Mouse (Mus musculus) lung, embryonic 15.5 days (tissue): ENCODE measurements around the gene Acvr1c. TPM values are rescaled to one million over a fixed set of nuclear protein-coding genes. Genes with fewer than 3 reads are reported as not detected.

Source experiments
- ATAC-seq: fragments of 200-750 bp; cut with Nextera tagmentation; 2 replicates; pipeline ENCODE4 v1.8.0; 2017; ENCODE audit warnings: moderate number of reproducible peaks, borderline replicate concordance; ENCODE audit not compliant: low FRiP score, low TSS enrichment; ENCODE audit errors: extremely low read depth
- H3K27ac ChIP-seq: fragments of 300-500 bp; sonication (generic); 2 replicates; pipeline ENCODE4 v1.5.1; 2015; ENCODE audit warnings: moderate library complexity, mild to moderate bottlenecking, inconsistent platforms
- H3K27me3 ChIP-seq: fragments of 300-500 bp; sonication (generic); 2 replicates; pipeline ENCODE4 v1.6.1; 2015; ENCODE audit warnings: inconsistent platforms
- H3K36me3 ChIP-seq: fragments of 300-500 bp; sonication (generic); 2 replicates; pipeline ENCODE4 v1.6.1; 2015; ENCODE audit warnings: inconsistent platforms
- H3K4me1 ChIP-seq: fragments of 300-500 bp; sonication (generic); 2 replicates; pipeline ENCODE4 v1.6.1; 2015; ENCODE audit warnings: inconsistent platforms
- H3K4me2 ChIP-seq: fragments of 300-500 bp; sonication (generic); 2 replicates; pipeline ENCODE4 v1.6.1; 2015; ENCODE audit warnings: inconsistent platforms, mild to moderate bottlenecking, moderate library complexity
- H3K4me3 ChIP-seq: fragments of 300-500 bp; sonication (generic); 2 replicates; pipeline ENCODE4 v1.5.1; 2015; ENCODE audit warnings: mild to moderate bottlenecking, inconsistent platforms
- H3K9ac ChIP-seq: fragments of 300-500 bp; sonication (generic); 2 replicates; pipeline ENCODE4 v1.6.1; 2015; ENCODE audit warnings: inconsistent platforms
- H3K9me3 ChIP-seq: fragments of 300-500 bp; sonication (generic); 2 replicates; pipeline ENCODE4 v1.6.1; 2016; ENCODE audit warnings: inconsistent platforms
- WGBS: fragments of 180-500 bp; shearing (Covaris S2); methylation state at CpG from one replicate; pipeline ENCODE4 v1.1.7; 2015; 5-methylcytosine and 5-hydroxymethylcytosine counted together
- polyA plus RNA-seq: library from polyadenylated mRNA; unstranded; fragments of >200 nt; fragmentation: Nextera tagmentation; extraction: Ambion mirVana; gene quantifications from 2 replicates; pipeline ENCODE4 v1.2.1, GENCODE M21; 2015

Acvr1c gene
- 1.4 and 1.6 TPM in 2 replicates for polyA plus RNA-seq

GRCm38 (mm10) chr2:58357414-58358131 is at the start of gene Acvr1c:
Gene Acvr1c, minus strand, starts transcription at chr2:58357895.
- H3K9ac ChIP-seq: peak within 1 kb of the TSS; percentile 14
- H3K4me2 ChIP-seq: peak within 1 kb of the TSS; percentile 88
- ATAC-seq: peak; percentile 88
- H3K27me3 ChIP-seq: peaks cover 23% of the 10 kb centered on the region
- H3K4me1 ChIP-seq: peaks cover 9% of the 10 kb centered on the region; the same call in 1 of the 2 replicates
- H3K9me3 ChIP-seq: no peaks in the 10 kb centered on the region
- no peaks in the 10 kb centered on the region for H3K36me3 ChIP-seq
- no peak within 1 kb of the TSS for H3K27ac ChIP-seq
- under 1% methylated on average over 62 of the region's 65 CpGs for WGBS
- H3K4me3 ChIP-seq: peak within 1 kb of the TSS; percentile 48

DNA sequence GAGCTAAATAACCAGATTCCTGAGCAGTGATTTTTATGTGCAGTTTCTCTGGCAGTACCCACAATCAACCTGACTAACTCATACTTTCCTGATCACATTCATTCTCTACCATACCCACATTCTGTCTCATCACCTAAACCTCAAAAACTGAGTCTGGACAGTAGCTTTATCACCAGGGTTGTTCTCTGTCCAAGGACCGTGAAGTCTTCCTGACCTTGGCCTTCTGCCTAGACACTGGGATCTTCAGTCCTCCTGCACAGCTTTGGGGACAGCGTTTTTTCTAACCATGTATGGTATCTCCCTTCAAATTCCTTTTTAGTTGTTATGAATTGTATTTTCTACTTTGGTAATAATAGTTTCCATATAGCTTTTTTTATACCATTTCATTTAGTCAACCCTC is 45.8 kb upstream of the Acvr1c start:
- no peak overlapping the region for H3K4me2 ChIP-seq
- ATAC-seq: no peak
- no peaks in the 10 kb centered on the region for H3K27me3 ChIP-seq
- no peaks in the 10 kb centered on the region for H3K9me3 ChIP-seq
- no peak overlapping the region for H3K9ac ChIP-seq
- H3K27ac ChIP-seq: no peak overlapping the region
- no peaks in the 10 kb centered on the region for H3K36me3 ChIP-seq
- WGBS: 70% methylated on average over 2 of the region's 2 CpGs
- H3K4me3 ChIP-seq: no peak overlapping the region
- H3K4me1 ChIP-seq: no peaks in the 10 kb centered on the region

DNA sequence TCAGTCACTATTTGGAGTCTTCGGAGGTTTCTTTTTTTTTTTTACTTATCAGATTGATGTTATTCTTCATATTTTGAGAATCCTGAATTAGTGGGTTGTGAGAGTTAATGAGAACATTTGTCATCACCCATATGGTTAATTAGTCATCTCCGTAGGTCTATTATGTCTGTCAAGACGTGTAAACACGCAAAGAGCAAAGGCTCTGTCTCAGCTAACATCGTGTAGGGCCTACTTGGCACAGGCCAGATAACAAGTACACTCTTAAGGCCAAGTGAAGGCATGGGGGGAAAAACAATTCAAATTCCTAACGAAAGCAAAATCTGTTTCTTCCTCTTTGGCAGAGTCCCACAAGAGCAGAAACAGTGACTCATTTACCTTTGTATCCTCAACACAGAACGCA is 30.9 kb upstream of the Acvr1c start:
- no peaks in the 10 kb centered on the region for H3K4me1 ChIP-seq
- 67% methylated on average over 7 of the region's 7 CpGs for WGBS
- no peak for ATAC-seq

GRCm38 (mm10) chr2:58380020-58380419 is 22.3 kb upstream of the Acvr1c start:
- H3K36me3 ChIP-seq: no peaks in the 10 kb centered on the region
- H3K9ac ChIP-seq: no peak overlapping the region
- no peak overlapping the region for H3K4me3 ChIP-seq
- ATAC-seq: no peak
- H3K27me3 ChIP-seq: no peaks in the 10 kb centered on the region
- 64% methylated on average over 5 of the region's 5 CpGs for WGBS
- no peaks in the 10 kb centered on the region for H3K9me3 ChIP-seq
- H3K27ac ChIP-seq: no peak overlapping the region
- no peak overlapping the region for H3K4me2 ChIP-seq
- no peaks in the 10 kb centered on the region for H3K4me1 ChIP-seq

More for the DNA sequence above, 30.9 kb upstream of the Acvr1c start:
- Histone ChIP-seq H3K9ac (no peak overlapping the region), H3K27me3 (no peaks in the 10 kb centered on the region), H3K4me3 (no peak overlapping the region), H3K4me2 (no peak overlapping the region), H3K9me3 (no peaks in the 10 kb centered on the region), H3K36me3 (no peaks in the 10 kb centered on the region), H3K27ac (no peak overlapping the region)

GRCm38 (mm10) chr2:58379475-58379874 is 21.8 kb upstream of the Acvr1c start:
- H3K4me1 ChIP-seq: no peaks in the 10 kb centered on the region
- H3K4me2 ChIP-seq: no peak overlapping the region
- ATAC-seq: no peak
- H3K27me3 ChIP-seq: no peaks in the 10 kb centered on the region
- no peaks in the 10 kb centered on the region for H3K36me3 ChIP-seq
- H3K27ac ChIP-seq: no peak overlapping the region
- H3K9me3 ChIP-seq: no peaks in the 10 kb centered on the region
- H3K4me3 ChIP-seq: no peak overlapping the region
- H3K9ac ChIP-seq: no peak overlapping the region
- 68% methylated on average over 1 of the region's 1 CpGs for WGBS

- WGBS: 66% methylated on average over 9 of the region's 9 CpGs
- no peak for ATAC-seq
- Histone ChIP-seq H3K27me3 (no peaks in the 10 kb centered on the region), H3K27ac (no peak overlapping the region), H3K4me3 (no peak overlapping the region), H3K36me3 (no peaks in the 10 kb centered on the region), H3K9me3 (no peaks in the 10 kb centered on the region), H3K4me2 (no peak overlapping the region), H3K4me1 (no peaks in the 10 kb centered on the region), H3K9ac (no peak overlapping the region)
Observed at GRCm38 (mm10) chr2:58377417-58378130, 19.9 kb upstream of the Acvr1c start.

GRCm38 (mm10) chr2:58366196-58366595 is 8.5 kb upstream of the Acvr1c start:
- ATAC-seq: no peak
- H3K4me3 ChIP-seq: no peak overlapping the region
- H3K36me3 ChIP-seq: no peaks in the 10 kb centered on the region
- H3K4me1 ChIP-seq: no peaks in the 10 kb centered on the region
- H3K4me2 ChIP-seq: no peak overlapping the region
- H3K9ac ChIP-seq: no peak overlapping the region
- WGBS: 70% methylated on average over 3 of the region's 3 CpGs
- H3K27me3 ChIP-seq: no peaks in the 10 kb centered on the region
- H3K27ac ChIP-seq: no peak overlapping the region
- H3K9me3 ChIP-seq: no peaks in the 10 kb centered on the region

GRCm38 (mm10) chr2:58361361-58362046 is 3.8 kb upstream of the Acvr1c start:
- WGBS: 90% methylated on average over 3 of the region's 3 CpGs
- H3K4me2 ChIP-seq: no peak overlapping the region
- peaks cover 18% of the 10 kb centered on the region for H3K27me3 ChIP-seq
- H3K27ac ChIP-seq: no peak overlapping the region
- no peak overlapping the region for H3K9ac ChIP-seq
- no peak for ATAC-seq
- H3K4me3 ChIP-seq: no peak overlapping the region
- H3K36me3 ChIP-seq: no peaks in the 10 kb centered on the region
- H3K9me3 ChIP-seq: no peaks in the 10 kb centered on the region
- peaks cover 9% of the 10 kb centered on the region; the same call in 1 of the 2 replicates for H3K4me1 ChIP-seq

DNA sequence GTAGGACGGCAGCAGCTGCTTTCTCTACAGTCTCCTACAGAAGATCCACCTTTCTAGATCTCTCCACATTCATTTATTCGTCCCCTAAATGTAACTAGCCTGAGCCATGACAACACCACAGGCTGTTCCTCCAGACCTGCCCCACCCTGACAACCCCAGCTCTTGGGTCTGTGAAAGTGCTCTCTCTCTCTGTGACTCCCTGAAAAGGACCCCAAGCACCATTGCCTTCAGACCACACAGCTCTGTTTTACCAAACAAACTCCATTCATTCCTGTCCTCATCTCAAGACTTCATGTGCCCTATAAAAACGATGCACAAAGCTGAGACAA is 401 bp upstream of the Acvr1c start:
- Histone ChIP-seq H3K9me3 (no peaks in the 10 kb centered on the region), H3K4me3 (peak overlapping the region; percentile 48), H3K9ac (no peak overlapping the region), H3K4me1 (peaks cover 9% of the 10 kb centered on the region; the same call in 1 of the 2 replicates), H3K27ac (no peak overlapping the region), H3K4me2 (peak overlapping the region; percentile 88), H3K27me3 (peaks cover 23% of the 10 kb centered on the region), H3K36me3 (no peaks in the 10 kb centered on the region)
- WGBS: 11% methylated on average over 3 of the region's 3 CpGs
- 0 out of 2 replicates have a peak, but pooled peaks have one; percentile 2 for ATAC-seq

DNA sequence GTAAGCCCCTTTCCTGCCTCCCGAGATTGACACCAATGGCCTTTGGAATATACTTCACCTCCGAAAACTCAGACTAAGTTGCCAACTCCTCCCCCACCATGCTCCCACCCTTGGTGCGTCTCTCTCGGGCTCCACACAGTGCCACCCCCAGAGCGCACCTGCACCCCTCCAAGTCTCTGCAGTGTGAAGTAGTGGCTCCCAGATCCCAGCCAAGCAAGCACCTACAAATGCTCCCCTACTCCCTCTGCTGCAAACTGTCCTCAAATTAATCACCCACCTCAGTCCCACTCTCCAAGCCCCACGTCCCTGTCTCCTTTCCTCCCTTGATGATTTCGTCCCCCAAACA is 654 bp downstream of the Acvr1c start:
- Histone ChIP-seq H3K36me3 (no peaks in the 10 kb centered on the region), H3K4me2 (peak overlapping the region; percentile 88), H3K9ac (peak overlapping the region; percentile 14; the same call in 1 of the 2 replicates), H3K9me3 (no peaks in the 10 kb centered on the region), H3K4me1 (peaks cover 9% of the 10 kb centered on the region; the same call in 1 of the 2 replicates), H3K27me3 (peaks cover 23% of the 10 kb centered on the region), H3K4me3 (peak overlapping the region; percentile 48), H3K27ac (no peak overlapping the region)
- under 1% methylated on average over 7 of the region's 7 CpGs for WGBS
- peak; percentile 43; the same call in 1 of the 2 replicates for ATAC-seq

DNA sequence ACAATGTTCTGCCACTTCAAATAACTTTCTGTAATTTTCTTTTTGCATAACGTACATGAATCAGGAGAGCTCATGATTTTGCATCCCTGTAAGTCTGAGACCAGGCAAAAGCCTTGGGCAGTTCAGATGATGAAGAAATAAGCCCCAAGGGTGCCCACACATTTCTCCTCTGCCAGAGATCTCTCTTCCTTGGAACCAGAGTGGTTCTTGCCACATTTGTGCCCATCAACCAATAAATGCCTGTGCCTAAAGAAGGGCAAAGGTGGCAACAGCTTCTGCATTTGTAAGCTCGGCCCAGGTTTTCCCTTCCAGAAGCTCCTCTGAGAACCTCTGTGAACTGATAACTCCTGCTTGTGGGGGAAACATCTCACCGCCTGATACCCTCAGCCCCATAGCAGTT is 3.3 kb downstream of the Acvr1c start:
- Histone ChIP-seq H3K27me3 (peaks cover 23% of the 10 kb centered on the region), H3K9ac (no peak overlapping the region), H3K4me1 (peaks cover 9% of the 10 kb centered on the region; the same call in 1 of the 2 replicates), H3K4me3 (no peak overlapping the region), H3K27ac (no peak overlapping the region), H3K36me3 (no peaks in the 10 kb centered on the region), H3K4me2 (no peak overlapping the region), H3K9me3 (no peaks in the 10 kb centered on the region)
- 84% methylated on average over 3 of the region's 3 CpGs for WGBS
- no peak for ATAC-seq

- Histone ChIP-seq H3K9ac (no peak overlapping the region), H3K27ac (no peak overlapping the region), H3K36me3 (no peaks in the 10 kb centered on the region), H3K27me3 (peaks cover 16% of the 10 kb centered on the region), H3K4me3 (no peak overlapping the region), H3K4me2 (no peak overlapping the region), H3K4me1 (peaks cover 9% of the 10 kb centered on the region; the same call in 1 of the 2 replicates), H3K9me3 (no peaks in the 10 kb centered on the region)
- WGBS: 47% methylated on average over 5 of the region's 5 CpGs
- no peak for ATAC-seq
Observed at GRCm38 (mm10) chr2:58352846-58353245, 4.8 kb downstream of the Acvr1c start.
